Mouse (Mus musculus) heart, embryonic 14.5 days (tissue): ENCODE measurements around the gene Gphb5. TPM values are rescaled to one million over a fixed set of nuclear protein-coding genes. Genes with fewer than 3 reads are reported as not detected.

Source experiments
- ATAC-seq: fragments of 200-750 bp; cut with Nextera tagmentation; 2 replicates; pipeline ENCODE4 v1.8.0; 2017; ENCODE audit warnings: low read depth, moderate TSS enrichment; ENCODE audit not compliant: insufficient number of reproducible peaks, insufficient read depth, low FRiP score
- H3K27ac ChIP-seq, 2 experiments: fragments of 200-500 bp in 1 of 2; fragments of 300-500 bp in 1 of 2; sonication (generic) in 1 of 2; replicated peaks in 1 of 2; 2 replicates each; pipeline ENCODE4 v1.5.1; 2012 to 2014; ENCODE audit warnings: low read depth in 2 of 2, low read length in 2 of 2, control low read depth in 1 of 2, mild to moderate bottlenecking in 1 of 2, mixed read lengths in 1 of 2; ENCODE audit not compliant: control insufficient read depth in 1 of 2, insufficient read depth in 1 of 2
- H3K27me3 ChIP-seq: fragments of 300-500 bp; sonication (generic); 2 replicates; pipeline ENCODE4 v1.6.1; 2014; ENCODE audit warnings: mild to moderate bottlenecking, low read length, control low read depth; ENCODE audit not compliant: control insufficient read depth, insufficient read depth
- H3K36me3 ChIP-seq: fragments of 300-500 bp; sonication (generic); 2 replicates; pipeline ENCODE4 v1.6.1; 2014; ENCODE audit warnings: mild to moderate bottlenecking, control low read depth, low read length, mixed read lengths; ENCODE audit not compliant: control insufficient read depth, insufficient read depth
- H3K4me1 ChIP-seq, 2 experiments: fragments of 200-500 bp in 1 of 2; fragments of 300-500 bp in 1 of 2; sonication (generic) in 1 of 2; 2 replicates each; pipeline ENCODE4 v1.6.1; 2012 to 2014; ENCODE audit warnings: low read length in 2 of 2, control low read depth in 1 of 2, mixed read lengths in 1 of 2; ENCODE audit not compliant: control insufficient read depth in 2 of 2, insufficient read depth in 2 of 2
- H3K4me2 ChIP-seq: fragments of 300-500 bp; sonication (generic); 2 replicates; pipeline ENCODE4 v1.6.1; 2014; ENCODE audit warnings: mild to moderate bottlenecking, low read length
- H3K4me3 ChIP-seq, 2 experiments: fragments of 200-500 bp in 1 of 2; fragments of 300-500 bp in 1 of 2; sonication (generic) in 1 of 2; 2 replicates each; pipeline ENCODE4 v1.5.1; 2012 to 2014; ENCODE audit warnings: low read length in 2 of 2, mild to moderate bottlenecking in 2 of 2, control low read depth in 1 of 2, low read depth in 1 of 2, moderate library complexity in 1 of 2; ENCODE audit not compliant: control insufficient read depth in 1 of 2, insufficient read depth in 1 of 2
- H3K9ac ChIP-seq: fragments of 300-500 bp; sonication (generic); 2 replicates; pipeline ENCODE4 v1.6.1; 2014; ENCODE audit warnings: mild to moderate bottlenecking, low read length
- H3K9me3 ChIP-seq: fragments of 300-500 bp; sonication (generic); 2 replicates; pipeline ENCODE4 v1.6.1; 2016; ENCODE audit warnings: low read length, control low read depth; ENCODE audit not compliant: control insufficient read depth
- WGBS: fragments of 180-500 bp; shearing (Covaris S2); extraction: QIAGEN DNeasy Blood & Tissue Kit; methylation state at CpG from one replicate; pipeline ENCODE4 v1.1.7; 2014; 5-methylcytosine and 5-hydroxymethylcytosine counted together
- polyA plus RNA-seq: library from polyadenylated mRNA; unstranded; fragments of >200 nt; fragmentation: Nextera tagmentation; extraction: Ambion mirVana; gene quantifications from 2 replicates; pipeline ENCODE4 v1.2.1, GENCODE M21; 2014

The Gphb5 gene
- polyA plus RNA-seq: not detected in 2 replicates

GRCm38 (mm10) chr12:75416681-75417080, at the start of gene Gphb5:
Gene Gphb5 (minus strand): TSS chr12:75416781.
- Histone ChIP-seq H3K4me3 (no peak within 1 kb of the TSS), H3K9ac (no peak within 1 kb of the TSS), H3K27me3 (no peaks in the 10 kb centered on the region), H3K4me2 (no peak within 1 kb of the TSS), H3K36me3 (no peaks in the 10 kb centered on the region), H3K27ac (no peak within 1 kb of the TSS), H3K9me3 (no peaks in the 10 kb centered on the region), H3K4me1 (no peaks in the 10 kb centered on the region)
- no peak for ATAC-seq
- 81% methylated on average over 4 of the region's 4 CpGs for WGBS

GRCm38 (mm10) chr12:75466206-75466605, 49.6 kb upstream of the Gphb5 start:
- H3K4me1 ChIP-seq: no peaks in the 10 kb centered on the region; a peak in 1 of 4 replicates
- H3K27ac ChIP-seq: no peak overlapping the region
- no peak overlapping the region for H3K4me3 ChIP-seq
- peaks cover 66% of the 10 kb centered on the region for H3K36me3 ChIP-seq
- H3K9ac ChIP-seq: no peak overlapping the region
- no peak overlapping the region for H3K4me2 ChIP-seq
- 89% methylated on average over 7 of the region's 7 CpGs for WGBS
- H3K27me3 ChIP-seq: no peaks in the 10 kb centered on the region
- H3K9me3 ChIP-seq: no peaks in the 10 kb centered on the region
- no peak for ATAC-seq

GRCm38 (mm10) chr12:75464016-75464769, 47.6 kb upstream of the Gphb5 start:
- no peak overlapping the region for H3K4me2 ChIP-seq
- no peak overlapping the region for H3K9ac ChIP-seq
- H3K9me3 ChIP-seq: no peaks in the 10 kb centered on the region
- H3K27me3 ChIP-seq: no peaks in the 10 kb centered on the region
- H3K36me3 ChIP-seq: peaks cover 75% of the 10 kb centered on the region
- ATAC-seq: no peak
- no peak overlapping the region for H3K27ac ChIP-seq
- 73% methylated on average over 9 of the region's 9 CpGs for WGBS
- peaks cover 0 to 2% of the 10 kb centered on the region in 2 experiments; a peak in 1 of 4 replicates for H3K4me1 ChIP-seq
- no peak overlapping the region for H3K4me3 ChIP-seq

GRCm38 (mm10) chr12:75460561-75460960, 44.0 kb upstream of the Gphb5 start:
- Histone ChIP-seq H3K4me1 (peaks cover 0 to 2% of the 10 kb centered on the region in 2 experiments; a peak in 1 of 4 replicates), H3K27ac (no peak overlapping the region; a peak in 2 of 4 replicates), H3K9me3 (no peaks in the 10 kb centered on the region), H3K4me3 (no peak overlapping the region), H3K27me3 (no peaks in the 10 kb centered on the region), H3K4me2 (no peak overlapping the region), H3K9ac (no peak overlapping the region), H3K36me3 (peaks cover 78% of the 10 kb centered on the region)
- no peak for ATAC-seq
- 74% methylated on average over 5 of the region's 5 CpGs for WGBS

- ATAC-seq: no peak
- no peak overlapping the region for H3K27ac ChIP-seq
- peaks cover 72% of the 10 kb centered on the region for H3K36me3 ChIP-seq
These were observed 43.1 kb upstream of the Gphb5 start for GRCm38 (mm10) chr12:75459656-75460055.

GRCm38 (mm10) chr12:75453441-75453840, 36.9 kb upstream of the Gphb5 start:
- Histone ChIP-seq H3K4me2 (no peak overlapping the region), H3K36me3 (peaks cover 57% of the 10 kb centered on the region), H3K9ac (no peak overlapping the region), H3K27me3 (no peaks in the 10 kb centered on the region), H3K9me3 (no peaks in the 10 kb centered on the region), H3K27ac (no peak overlapping the region), H3K4me1 (no peaks in the 10 kb centered on the region), H3K4me3 (no peak overlapping the region)
- WGBS: 92% methylated on average over 6 of the region's 6 CpGs
- no peak for ATAC-seq

More at GRCm38 (mm10) chr12:75459656-75460055, 43.1 kb upstream of the Gphb5 start:
- Histone ChIP-seq H3K9me3 (no peaks in the 10 kb centered on the region), H3K27me3 (no peaks in the 10 kb centered on the region), H3K9ac (no peak overlapping the region), H3K4me3 (no peak overlapping the region), H3K4me1 (peaks cover 0 to 2% of the 10 kb centered on the region in 2 experiments; a peak in 1 of 4 replicates), H3K4me2 (no peak overlapping the region)
- 88% methylated on average over 5 of the region's 5 CpGs for WGBS

- H3K4me2 ChIP-seq: no peak overlapping the region
- H3K27ac ChIP-seq: no peak overlapping the region
- no peak overlapping the region for H3K4me3 ChIP-seq
- H3K36me3 ChIP-seq: peaks cover 53% of the 10 kb centered on the region
- WGBS: 72% methylated on average over 4 of the region's 4 CpGs
- no peaks in the 10 kb centered on the region for H3K9me3 ChIP-seq
- H3K9ac ChIP-seq: no peak overlapping the region
- H3K4me1 ChIP-seq: no peaks in the 10 kb centered on the region
- no peaks in the 10 kb centered on the region for H3K27me3 ChIP-seq
- no peak for ATAC-seq
These were observed 36.4 kb upstream of the Gphb5 start for GRCm38 (mm10) chr12:75453027-75453426.
